Mouse (Mus musculus) liver, embryonic 14.5 days (tissue): ENCODE results near the gene Zfp36l1. TPM values are rescaled to one million over a fixed set of nuclear protein-coding genes. Genes with fewer than 3 reads are reported as not detected.
A peak's percentile ranks its signal among the peaks of the same experiment; 100 is the strongest.

ENCODE experiments used
- ATAC-seq: fragments of 200-750 bp; cut with Nextera tagmentation; 2 replicates; pipeline ENCODE4 v1.8.0; 2017; ENCODE audit warnings: moderate number of reproducible peaks, mild to moderate bottlenecking, moderate library complexity; ENCODE audit not compliant: insufficient read depth
- DNase-seq, 3 experiments: peaks; one replicate each; pipeline ENCODE4 v3.0.0-alpha.2; 2012 to 2013; ENCODE audit warnings: low read depth in 3 of 3, low spot score in 3 of 3
- H3K27ac ChIP-seq: fragments of 300-500 bp; sonication (generic); 2 replicates; pipeline ENCODE4 v1.5.1; 2014; ENCODE audit warnings: moderate library complexity, mild to moderate bottlenecking, control low read depth, inconsistent platforms
- H3K27me3 ChIP-seq: fragments of 300-500 bp; sonication (generic); 2 replicates; pipeline ENCODE4 v1.6.1; 2014; ENCODE audit warnings: mild to moderate bottlenecking, low read length, moderate library complexity; ENCODE audit not compliant: control insufficient read depth, insufficient read depth
- H3K36me3 ChIP-seq: fragments of 300-500 bp; sonication (generic); replicated peaks from 2 replicates; pipeline ENCODE4 v1.6.1; 2014; ENCODE audit warnings: low read depth; ENCODE audit not compliant: control insufficient read depth, insufficient read depth
- H3K4me1 ChIP-seq, 2 experiments: fragments of 200-500 bp in 1 of 2; fragments of 300-500 bp in 1 of 2; sonication (generic) in 1 of 2; replicated peaks; 2 replicates each; pipeline ENCODE4 v1.6.1; 2012 to 2014; ENCODE audit warnings: antibody characterized with exemption in 1 of 2, inconsistent platforms in 1 of 2, low read length in 1 of 2; ENCODE audit not compliant: control insufficient read depth in 2 of 2, insufficient read depth in 2 of 2
- H3K4me2 ChIP-seq: fragments of 300-500 bp; sonication (generic); 2 replicates; pipeline ENCODE4 v1.6.1; 2014; ENCODE audit warnings: low read depth, mild to moderate bottlenecking, control low read depth, moderate library complexity
- H3K4me3 ChIP-seq, 2 experiments: fragments of 200-500 bp in 1 of 2; fragments of 300-500 bp in 1 of 2; sonication (generic) in 1 of 2; 2 replicates each; pipeline ENCODE4 v1.5.1; 2012 to 2014; ENCODE audit warnings: low read depth in 2 of 2, low read length in 2 of 2, mild to moderate bottlenecking in 2 of 2, control low read depth in 1 of 2, inconsistent platforms in 1 of 2, moderate library complexity in 1 of 2; ENCODE audit not compliant: insufficient read depth in 1 of 2
- H3K9ac ChIP-seq: fragments of 300-500 bp; sonication (generic); replicated peaks from 2 replicates; pipeline ENCODE4 v1.6.1; 2014; ENCODE audit warnings: mild to moderate bottlenecking, control low read depth, moderate library complexity
- H3K9me3 ChIP-seq: fragments of 300-500 bp; sonication (generic); 2 replicates; pipeline ENCODE4 v1.6.1; 2016; ENCODE audit warnings: low read length, mixed read lengths; ENCODE audit not compliant: control insufficient read depth
- CTCF ChIP-seq: IDR thresholded peaks from 2 replicates; pipeline ENCODE4 v1.5.1; 2016; ENCODE audit warnings: antibody characterized with exemption, low read depth, control low read depth
- EP300 ChIP-seq: IDR thresholded peaks from 2 replicates; pipeline ENCODE4 v1.6.1; 2016; ENCODE audit warnings: antibody characterized with exemption, low read depth
- WGBS: fragments of 180-500 bp; shearing (Covaris S2); extraction: QIAGEN DNeasy Blood & Tissue Kit; methylation state at CpG from one replicate; pipeline ENCODE4 v1.1.7; 2014; ENCODE audit not compliant: insufficient replicate concordance; 5-methylcytosine and 5-hydroxymethylcytosine counted together
- polyA plus RNA-seq, 2 experiments: library from polyadenylated mRNA; depleted of rRNA in 1 of 2; stranded (reverse) in 1 of 2; unstranded in 1 of 2; fragments of >200 nt; fragmentation: Nextera tagmentation in 1 of 2; extraction: Ambion mirVana in 1 of 2; gene quantifications; 2 replicates each; pipeline versions ENCODE4 v1.2.1 to v1.2.3; 2012 to 2014

Zfp36l1 gene
- polyA plus RNA-seq, 2 experiments: 19.4 to 22.7 TPM

- no peaks in the 10 kb centered on the region for H3K36me3 ChIP-seq
- H3K4me3 ChIP-seq: no peak overlapping the region
- peaks cover 0 to 4% of the 10 kb centered on the region in 2 experiments; a peak in 2 of 4 replicates for H3K4me1 ChIP-seq
- DNase-seq: no peak
- 73% methylated on average over 6 of the region's 6 CpGs for WGBS
- no peak overlapping the region for H3K4me2 ChIP-seq
- no peak for TF ChIP-seq EP300
- peak; percentile 60 for TF ChIP-seq CTCF
- ATAC-seq: no peak
- H3K27ac ChIP-seq: no peak overlapping the region
- no peak overlapping the region for H3K9ac ChIP-seq
- peaks cover 2% of the 10 kb centered on the region; the same call in 1 of the 2 replicates for H3K9me3 ChIP-seq
- H3K27me3 ChIP-seq: no peaks in the 10 kb centered on the region
Observed at GRCm38 (mm10) chr12:80151821-80152220, 39.0 kb upstream of the Zfp36l1 start.

- H3K4me2 ChIP-seq: peak overlapping the region; percentile 50
- peaks cover 0 to 10% of the 10 kb centered on the region in 2 experiments; a peak in 3 of 4 replicates for H3K4me1 ChIP-seq
- TF ChIP-seq EP300 (no peak), CTCF (no peak)
- ATAC-seq (peak; percentile 70), DNase-seq (peak; percentile 51 to 61 (median 55))
- H3K27me3 ChIP-seq: no peaks in the 10 kb centered on the region
- H3K27ac ChIP-seq: no peak overlapping the region
- WGBS: 24% methylated on average over 8 of the region's 8 CpGs
- H3K9ac ChIP-seq: no peak overlapping the region
- H3K36me3 ChIP-seq: no peaks in the 10 kb centered on the region
- 0 out of 4 replicates have a peak overlapping the region, but pooled peaks of 1 of the 2 experiments have one; percentile 25 for H3K4me3 ChIP-seq
- peaks cover 2% of the 10 kb centered on the region; the same call in 1 of the 2 replicates for H3K9me3 ChIP-seq
Observed at GRCm38 (mm10) chr12:80150624-80151023, 37.8 kb upstream of the Zfp36l1 start.

- Histone ChIP-seq H3K9ac (no peak overlapping the region), H3K27me3 (no peaks in the 10 kb centered on the region), H3K9me3 (no peaks in the 10 kb centered on the region), H3K27ac (no peak overlapping the region), H3K4me1 (peaks cover 0 to 12% of the 10 kb centered on the region in 2 experiments; a peak in 3 of 4 replicates), H3K4me2 (no peak overlapping the region), H3K36me3 (no peaks in the 10 kb centered on the region), H3K4me3 (no peak overlapping the region)
- DNase-seq (no peak), ATAC-seq (no peak)
- 76% methylated on average over 11 of the region's 11 CpGs for WGBS
- TF ChIP-seq CTCF (no peak), EP300 (no peak)
Observed at GRCm38 (mm10) chr12:80147563-80148214, 34.9 kb upstream of the Zfp36l1 start.

GRCm38 (mm10) chr12:80146227-80147223 is 33.7 kb upstream of the Zfp36l1 start:
- Histone ChIP-seq H3K9me3 (no peaks in the 10 kb centered on the region), H3K4me1 (peaks cover 0 to 12% of the 10 kb centered on the region in 2 experiments; a peak in 3 of 4 replicates), H3K27ac (no peak overlapping the region), H3K27me3 (no peaks in the 10 kb centered on the region), H3K4me3 (no peak overlapping the region), H3K36me3 (no peaks in the 10 kb centered on the region), H3K4me2 (no peak overlapping the region), H3K9ac (no peak overlapping the region)
- TF ChIP-seq CTCF (peak; percentile 89), EP300 (no peak)
- 31% methylated on average over 21 of the region's 21 CpGs for WGBS
- ATAC-seq (peak; percentile 34; the same call in 1 of the 2 replicates), DNase-seq (peak in 2 of 3 experiments; percentile 41 to 59)

- no peaks in the 10 kb centered on the region for H3K27me3 ChIP-seq
- H3K4me3 ChIP-seq: no peak overlapping the region
- no peaks in the 10 kb centered on the region for H3K9me3 ChIP-seq
- no peak overlapping the region for H3K4me2 ChIP-seq
- TF ChIP-seq CTCF (no peak), EP300 (no peak)
- H3K9ac ChIP-seq: no peak overlapping the region
- no peaks in the 10 kb centered on the region for H3K36me3 ChIP-seq
- H3K4me1 ChIP-seq: peaks cover 0 to 15% of the 10 kb centered on the region in 2 experiments; a peak in 2 of 4 replicates
- H3K27ac ChIP-seq: no peak overlapping the region
- WGBS: 62% methylated on average over 8 of the region's 8 CpGs
- no peak for DNase-seq
- ATAC-seq: no peak
Observed at GRCm38 (mm10) chr12:80145365-80145764, 32.6 kb upstream of the Zfp36l1 start.
